In the genomic region with DNA sequence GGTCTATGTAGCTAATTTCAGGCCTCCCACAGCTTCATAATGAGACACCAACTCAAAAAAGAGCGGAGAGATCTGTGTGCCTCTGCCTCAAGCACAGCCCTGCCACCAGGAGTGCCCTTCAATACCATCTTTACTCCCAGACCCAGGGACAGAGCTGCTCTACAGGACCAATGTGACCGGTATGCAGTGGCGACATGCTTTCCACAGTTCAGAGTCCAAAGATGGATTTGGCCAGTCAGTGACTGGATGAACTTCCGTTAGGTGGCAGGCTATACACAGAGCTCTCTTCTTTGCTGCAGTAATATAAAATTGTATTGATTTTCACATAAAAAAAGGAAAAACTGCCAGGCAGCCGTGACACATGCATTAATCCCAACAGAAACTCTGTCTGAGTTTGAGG, we compare ENCODE assay signal across 39 mouse cellular contexts. TPM values are rescaled to one million over a fixed set of nuclear protein-coding genes. Genes with fewer than 3 reads are reported as not detected.
DNase-seq lines count a peak whose midpoint lies in the region; ATAC-seq and TF ChIP-seq lines count a peak whose summit lies in the region.
"Had no signal": no experiment of that assay in that cellular context is flagged by ENCODE, and none has a peak within 500 bp of the region (broad histone marks: within the 10 kb centered on the region; RNA-seq: fewer than 3 reads in every experiment).

No protein-coding gene starts in this region.

- H3K9me3 ChIP-seq in kidney, embryonic 16.5 days (ENCODE audit: low read length) = no peaks in the 10 kb centered on the region
- no peaks in the 10 kb centered on the region for H3K9me3 ChIP-seq in liver, embryonic 16.5 days (replicated peaks; ENCODE audit: control insufficient read depth, low read length)
- H3K9me3 ChIP-seq in intestine, postnatal 0 days (ENCODE audit: control insufficient read depth) = no peaks in the 10 kb centered on the region
- no peaks in the 10 kb centered on the region for H3K9me3 ChIP-seq in forebrain, postnatal 0 days (ENCODE audit: low read length)
- H3K9me3 ChIP-seq: hindbrain, embryonic 10.5 days; hindbrain, embryonic 15.5 days; limb, embryonic 13.5 days; megakaryocyte, embryonic 14.5 days; midbrain, embryonic 12.5 days; neural tube, embryonic 12.5 days had no signal

- H3K27ac ChIP-seq in kidney, embryonic 16.5 days (ENCODE audit: low read length) = no peak overlapping the region
- no peak overlapping the region for H3K27ac ChIP-seq in liver, embryonic 16.5 days (ENCODE audit: low read length)
- 0 out of 2 replicates have a peak overlapping the region, but pooled peaks have one; percentile 23 for H3K27ac ChIP-seq in intestine, postnatal 0 days (ENCODE audit: low read depth, low read length)
- no peak overlapping the region for H3K27ac ChIP-seq in forebrain, postnatal 0 days (ENCODE audit: low read depth, low read length)
- H3K27ac ChIP-seq: hindbrain, embryonic 10.5 days; hindbrain, embryonic 15.5 days; layer of hippocampus, adult 2 months; left cerebral cortex, adult 2 months; limb, embryonic 13.5 days; midbrain, embryonic 12.5 days; neural tube, embryonic 12.5 days had no signal

- H3K4me2 ChIP-seq in kidney, embryonic 16.5 days (replicated peaks; ENCODE audit: low read depth, low read length) = no peak overlapping the region
- no peak overlapping the region for H3K4me2 ChIP-seq in liver, embryonic 16.5 days (ENCODE audit: low read depth, low read length)
- no peak overlapping the region for H3K4me2 ChIP-seq in intestine, postnatal 0 days (replicated peaks; ENCODE audit: low read depth)
- H3K4me2 ChIP-seq in forebrain, postnatal 0 days (ENCODE audit: low read depth) = no peak overlapping the region
- H3K4me2 ChIP-seq: hindbrain, embryonic 15.5 days; limb, embryonic 13.5 days; midbrain, embryonic 12.5 days; neural tube, embryonic 12.5 days had no signal

- ATAC-seq in kidney, embryonic 16.5 days (ENCODE audit: low FRiP score, low TSS enrichment) = no peak
- peak; percentile 61 for ATAC-seq in liver, embryonic 16.5 days (ENCODE audit: low read depth)
- peak; percentile 76 for ATAC-seq in intestine, postnatal 0 days
- ATAC-seq in forebrain, postnatal 0 days = no peak
- ATAC-seq: activated CD4-positive, CD25-positive, alpha-beta regulatory T cell, adult 4 months; forebrain, embryonic 16.5 days; lung, postnatal 0 days had no signal

- H3K9ac ChIP-seq in kidney, embryonic 16.5 days (replicated peaks; ENCODE audit: low read length) = no peak overlapping the region
- no peak overlapping the region for H3K9ac ChIP-seq in liver, embryonic 16.5 days (ENCODE audit: low read depth, low read length)
- H3K9ac ChIP-seq in intestine, postnatal 0 days (ENCODE audit: low read depth, low read length) = no peak overlapping the region
- H3K9ac ChIP-seq in forebrain, postnatal 0 days = no peak overlapping the region
- H3K9ac ChIP-seq: hindbrain, embryonic 15.5 days; limb, embryonic 13.5 days; midbrain, embryonic 12.5 days; neural tube, embryonic 12.5 days had no signal

- H3K4me1 ChIP-seq in kidney, embryonic 16.5 days (ENCODE audit: insufficient read depth, low read length) = 0 out of 2 replicates have a peak, but pooled peaks cover 3% of the 10 kb centered on the region
- peaks cover 8% of the 10 kb centered on the region for H3K4me1 ChIP-seq in liver, embryonic 16.5 days (ENCODE audit: control insufficient read depth, low read depth, low read length)
- H3K4me1 ChIP-seq in intestine, postnatal 0 days (replicated peaks; ENCODE audit: control insufficient read depth, insufficient read depth, low read length) = no peaks in the 10 kb centered on the region
- no peaks in the 10 kb centered on the region for H3K4me1 ChIP-seq in forebrain, postnatal 0 days (ENCODE audit: insufficient read depth)
- H3K4me1 ChIP-seq: hindbrain, embryonic 10.5 days; hindbrain, embryonic 15.5 days; limb, embryonic 13.5 days; midbrain, embryonic 12.5 days; neural tube, embryonic 12.5 days had no signal

- H3K27me3 ChIP-seq in kidney, embryonic 16.5 days (ENCODE audit: insufficient read depth, low read length) = no peaks in the 10 kb centered on the region
- no peaks in the 10 kb centered on the region for H3K27me3 ChIP-seq in liver, embryonic 16.5 days (ENCODE audit: control insufficient read depth, insufficient read depth, low read depth, low read length)
- H3K27me3 ChIP-seq in intestine, postnatal 0 days (replicated peaks; ENCODE audit: control insufficient read depth, insufficient read depth, low read length) = no peaks in the 10 kb centered on the region
- H3K27me3 ChIP-seq in forebrain, postnatal 0 days (ENCODE audit: insufficient read depth, low read length) = no peaks in the 10 kb centered on the region
- H3K27me3 ChIP-seq: hindbrain, embryonic 15.5 days; limb, embryonic 13.5 days; megakaryocyte, embryonic 14.5 days; midbrain, embryonic 12.5 days; neural tube, embryonic 12.5 days had no signal

- H3K4me3 ChIP-seq in kidney, embryonic 16.5 days (ENCODE audit: low read length) = no peak overlapping the region
- no peak overlapping the region for H3K4me3 ChIP-seq in liver, embryonic 16.5 days (ENCODE audit: low read depth, low read length)
- H3K4me3 ChIP-seq in intestine, postnatal 0 days (ENCODE audit: low read depth, low read length) = no peak overlapping the region
- no peak overlapping the region for H3K4me3 ChIP-seq in forebrain, postnatal 0 days (ENCODE audit: low read depth, low read length)
- H3K4me3 ChIP-seq: erythroblast, embryonic 14.5 days; hindbrain, embryonic 10.5 days; hindbrain, embryonic 15.5 days; layer of hippocampus, adult 2 months; left cerebral cortex, adult 2 months; limb, embryonic 13.5 days; megakaryocyte, embryonic 14.5 days; midbrain, embryonic 12.5 days; myocyte; neural tube, embryonic 12.5 days had no signal

- peak; percentile 51 for TF ChIP-seq CTCF in intestine, postnatal 0 days (IDR thresholded peaks at IDR 0.05; ENCODE audit: low read depth)
- TF ChIP-seq CTCF in forebrain, postnatal 0 days (IDR thresholded peaks at IDR 0.05; ENCODE audit: low read depth) = no peak

- no peaks in the 10 kb centered on the region for H3K36me3 ChIP-seq in kidney, embryonic 16.5 days (ENCODE audit: insufficient read depth, low read length)
- H3K36me3 ChIP-seq in liver, embryonic 16.5 days (ENCODE audit: control insufficient read depth, insufficient read depth) = no peaks in the 10 kb centered on the region; the same call in 1 of the 2 replicates
- no peaks in the 10 kb centered on the region for H3K36me3 ChIP-seq in intestine, postnatal 0 days (ENCODE audit: control insufficient read depth, insufficient read depth)
- no peaks in the 10 kb centered on the region for H3K36me3 ChIP-seq in forebrain, postnatal 0 days (ENCODE audit: insufficient read depth)
- H3K36me3 ChIP-seq: hindbrain, embryonic 10.5 days; midbrain, embryonic 12.5 days; neural tube, embryonic 12.5 days had no signal

- peak; percentile 8 for DNase-seq in kidney, postnatal 14 days
- DNase-seq in liver = no peak
- no peak for DNase-seq in forebrain, postnatal 0 days
- no peak for DNase-seq in cerebellum, postnatal 4 days (ENCODE audit: low spot score in 2 of 2)
- DNase-seq: adrenal gland, adult 2 months; adrenal gland, postnatal 36 days; B cell, adult 2 months; cerebellum, adult 18-20 months; cerebellum, postnatal 10 days; heart, postnatal 14 days; lung, adult 18-20 months; lung, postnatal 4 days; right cerebral cortex, postnatal 4 days; thymus, postnatal 25 days had no signal

- 90% methylated on average over 5 of the region's 5 CpGs for WGBS in kidney, embryonic 16.5 days
- WGBS in liver, embryonic 16.5 days (ENCODE audit: insufficient replicate concordance) = 76% methylated on average over 5 of the region's 5 CpGs
- 68% methylated on average over 5 of the region's 5 CpGs for WGBS in intestine, postnatal 0 days
- WGBS in forebrain, postnatal 0 days = 96% methylated on average over 5 of the region's 5 CpGs

RNA-seq across cellular contexts. Expression of gene Slc35a3, which starts 8.8 kb away (rescaled TPM):
- 18.2 and 18.4 TPM in 2 replicates for polyA plus RNA-seq in kidney, embryonic 16.5 days (2015; fragmentation: Nextera tagmentation; extraction: Ambion mirVana)
- polyA plus RNA-seq in liver, embryonic 16.5 days (2015; fragmentation: Nextera tagmentation; extraction: Ambion mirVana) = 7.0 and 7.2 TPM in 2 replicates
- polyA plus RNA-seq in intestine, postnatal 0 days (2015; fragmentation: Nextera tagmentation; extraction: Ambion mirVana) = 19.1 and 20.0 TPM in 2 replicates
- 14.1 and 21.9 TPM in 2 replicates for total RNA-seq in forebrain, postnatal 0 days (2014; rRNA removed)
- 3.7 and 4.8 TPM in 2 replicates for polyA plus RNA-seq in forebrain, postnatal 0 days (2015; fragmentation: Nextera tagmentation; extraction: Ambion mirVana)

RNA-seq across cellular contexts. Expression of gene Gm43191, which starts 22.8 kb away (rescaled TPM):
- 0.37 TPM in 1 of 2 replicates, not detected in the other for polyA plus RNA-seq in kidney, embryonic 16.5 days (2015; fragmentation: Nextera tagmentation; extraction: Ambion mirVana)
- not detected in 2 replicates for polyA plus RNA-seq in liver, embryonic 16.5 days (2015; fragmentation: Nextera tagmentation; extraction: Ambion mirVana)
- polyA plus RNA-seq in intestine, postnatal 0 days (2015; fragmentation: Nextera tagmentation; extraction: Ambion mirVana) = not detected in 2 replicates
- not detected in 2 replicates for total RNA-seq in forebrain, postnatal 0 days (2014; rRNA removed)
- polyA plus RNA-seq in forebrain, postnatal 0 days (2015; fragmentation: Nextera tagmentation; extraction: Ambion mirVana) = not detected in 2 replicates
- total RNA-seq: adrenal gland, adult 2 months; adrenal gland, postnatal 36 days; gastrocnemius, postnatal 4 days; layer of hippocampus, adult 2 months; left cerebral cortex, postnatal 25 days; midbrain, postnatal 0 days had no signal
- polyA plus RNA-seq: activated CD4-positive, CD25-positive, alpha-beta regulatory T cell, adult 4 months; adrenal gland, adult 2 months; brain, embryonic 14.5 days; cortical plate, adult 2 months; embryonic facial prominence, embryonic 14.5 days; erythroblast, embryonic 14.5 days; forebrain, embryonic 11.5 days; forebrain, embryonic 16.5 days; heart, embryonic 14.5 days; hindbrain, embryonic 10.5 days; hindbrain, embryonic 15.5 days; limb, embryonic 13.5 days; lung, postnatal 0 days; midbrain, embryonic 12.5 days; midbrain, postnatal 0 days; myocyte; neural tube, embryonic 12.5 days; stomach, embryonic 14.5 days had no signal

RNA-seq across cellular contexts. Expression of gene Mfsd14a, which starts 41.4 kb away (rescaled TPM):
- polyA plus RNA-seq in kidney, embryonic 16.5 days (2015; fragmentation: Nextera tagmentation; extraction: Ambion mirVana) = 104 TPM in 2 replicates
- polyA plus RNA-seq in liver, embryonic 16.5 days (2015; fragmentation: Nextera tagmentation; extraction: Ambion mirVana) = 32.0 and 32.8 TPM in 2 replicates
- 39.4 and 40.0 TPM in 2 replicates for polyA plus RNA-seq in intestine, postnatal 0 days (2015; fragmentation: Nextera tagmentation; extraction: Ambion mirVana)
- 57.6 and 58.6 TPM in 2 replicates for total RNA-seq in forebrain, postnatal 0 days (2014; rRNA removed)
- polyA plus RNA-seq in forebrain, postnatal 0 days (2015; fragmentation: Nextera tagmentation; extraction: Ambion mirVana) = 46.6 and 51.7 TPM in 2 replicates

Comparison
In these comparisons a context has a peak if more than half of its experiments do, and no peak if none do; other contexts are left out.
1. ATAC-seq: peak in liver, embryonic 16.5 days (single experiment) and intestine, postnatal 0 days (single experiment); none in kidney, embryonic 16.5 days (single experiment) and forebrain, postnatal 0 days (single experiment).